Mouse (Mus musculus) heart, postnatal 0 days (tissue): ENCODE data around the gene Dyrk1a.

ENCODE experiments used
- CTCF ChIP-seq: IDR thresholded peaks from 2 replicates; pipeline ENCODE4 v1.5.1; 2016; ENCODE audit warnings: antibody characterized with exemption, control low read depth, low read depth
- EP300 ChIP-seq: IDR thresholded peaks from 2 replicates; pipeline ENCODE4 v1.6.1; 2016; ENCODE audit warnings: antibody characterized with exemption, low read depth

GRCm38 (mm10) chr16:94619301-94619700, 49.5 kb downstream of the Dyrk1a start:
- no peak for TF ChIP-seq CTCF
- TF ChIP-seq EP300: no peak
